Mouse (Mus musculus) cortical plate, adult 2 months (tissue): Measurements from ENCODE around the gene Gm13287.
"Not testable (repeated sequence)": the region's sequence is repeated elsewhere in the genome, so short reads cannot be mapped to it uniquely, and the experiment has no call there.

Source experiments
- CTCF ChIP-seq: fragments of 200-500 bp; IDR thresholded peaks from 2 replicates; pipeline ENCODE4 v1.5.1; 2011; ENCODE audit warnings: mild to moderate bottlenecking, control low read depth, low read length; ENCODE audit not compliant: insufficient read depth; ENCODE audit errors: extremely low read depth
- POLR2A ChIP-seq: fragments of 200-500 bp; IDR thresholded peaks from 2 replicates; pipeline ENCODE4 v1.6.1; 2011; ENCODE audit warnings: mild to moderate bottlenecking, low read length, control low read depth; ENCODE audit not compliant: insufficient read depth; ENCODE audit errors: extremely low read depth

GRCm38 (mm10) chr4:88759610-88760268 lies 43.3 kb upstream of the Gm13287 start, which contains the start of gene Gm13283:
- not testable (repeated sequence) for TF ChIP-seq POLR2A, CTCF
